Mouse (Mus musculus) MEL (cell line): ENCODE results near the gene Mgst3. TPM values are rescaled to one million over a fixed set of nuclear protein-coding genes. Genes with fewer than 3 reads are reported as not detected.

Experiments
- DNase-seq: peaks from one replicate; pipeline ENCODE4 v3.0.0; 2011; ENCODE audit warnings: low read depth, low spot score
- H3K27ac ChIP-seq: 2 replicates; pipeline ENCODE4 v1.5.1; 2012; ENCODE audit warnings: low read depth, mild to moderate bottlenecking, control low read depth, low read length, moderate library complexity; ENCODE audit not compliant: control insufficient read depth
- H3K27me3 ChIP-seq, 2 experiments: fragments of 150-350 bp in 1 of 2; sonication (generic) in 1 of 2; 2 replicates each; pipeline ENCODE4 v1.6.1; 2012; ENCODE audit warnings: low read length in 2 of 2, mild to moderate bottlenecking in 2 of 2, improper control_type of control experiment in 1 of 2, moderate library complexity in 1 of 2; ENCODE audit not compliant: insufficient read depth in 2 of 2, control insufficient read depth in 1 of 2
- H3K36me3 ChIP-seq, 2 experiments: 2 replicates each; pipeline ENCODE4 v1.6.1; 2012 to 2014; ENCODE audit warnings: low read length in 2 of 2, improper control_type of control experiment in 1 of 2, inconsistent platforms in 1 of 2, mild to moderate bottlenecking in 1 of 2; ENCODE audit not compliant: insufficient read depth in 2 of 2, control insufficient read depth in 1 of 2
- H3K4me1 ChIP-seq, 2 experiments: fragments of 150-350 bp in 1 of 2; sonication (generic) in 1 of 2; 2 replicates each; pipeline ENCODE4 v1.6.1; 2012; ENCODE audit warnings: low read length in 2 of 2, improper control_type of control experiment in 1 of 2, mild to moderate bottlenecking in 1 of 2; ENCODE audit not compliant: insufficient read depth in 2 of 2, control insufficient read depth in 1 of 2
- H3K4me3 ChIP-seq, 2 experiments: fragments of 150-350 bp in 1 of 2; sonication (generic) in 1 of 2; 2 replicates each; pipeline ENCODE4 v1.5.1; 2012; ENCODE audit warnings: low read depth in 2 of 2, low read length in 2 of 2, mild to moderate bottlenecking in 2 of 2, moderate library complexity in 2 of 2, control low read depth in 1 of 2, improper control_type of control experiment in 1 of 2; ENCODE audit not compliant: control insufficient read depth in 1 of 2, insufficient read depth in 1 of 2
- H3K79me2 ChIP-seq: 2 replicates; pipeline ENCODE4 v1.6.1; 2012; ENCODE audit warnings: mild to moderate bottlenecking, low read length, moderate library complexity; ENCODE audit not compliant: control insufficient read depth, poor library complexity, insufficient read depth
- H3K9ac ChIP-seq: 2 replicates; pipeline ENCODE4 v1.6.1; 2012; ENCODE audit warnings: low read depth, mild to moderate bottlenecking, control low read depth, low read length, moderate library complexity; ENCODE audit not compliant: control insufficient read depth, poor library complexity, severe bottlenecking
- H3K9me3 ChIP-seq: fragments of 150-350 bp; sonication (generic); replicated peaks from 2 replicates; pipeline ENCODE4 v1.6.1; 2012; ENCODE audit warnings: mild to moderate bottlenecking, low read length, improper control_type of control experiment, moderate library complexity; ENCODE audit not compliant: insufficient read depth
- BHLHE40 ChIP-seq: IDR thresholded peaks from 2 replicates; pipeline ENCODE4 v1.6.1; 2012; ENCODE audit warnings: low read depth, mild to moderate bottlenecking, inconsistent platforms, low read length, improper control_type of control experiment, borderline replicate concordance
- ELF1 ChIP-seq: IDR thresholded peaks from 2 replicates; pipeline ENCODE4 v1.6.1; 2014; ENCODE audit warnings: low read depth, mild to moderate bottlenecking, inconsistent platforms, low read length, improper control_type of control experiment, moderate library complexity
- EP300 ChIP-seq, 2 experiments: IDR thresholded peaks; 2 replicates each; pipeline ENCODE4 v1.6.1; 2011; ENCODE audit warnings: improper control_type of control experiment in 2 of 2, low read length in 2 of 2, low read depth in 1 of 2, mild to moderate bottlenecking in 1 of 2
- ETS1 ChIP-seq: IDR thresholded peaks from 2 replicates; pipeline ENCODE4 v1.6.1; 2012; ENCODE audit warnings: low read depth, mild to moderate bottlenecking, inconsistent platforms, low read length, improper control_type of control experiment, moderate library complexity
- GABPA ChIP-seq: IDR thresholded peaks from 2 replicates; pipeline ENCODE4 v1.6.1; 2012; ENCODE audit warnings: low read depth, mild to moderate bottlenecking, inconsistent platforms, low read length, improper control_type of control experiment, moderate library complexity
- GATA1 ChIP-seq: IDR thresholded peaks from 2 replicates; pipeline ENCODE4 v1.6.1; 2011; ENCODE audit warnings: low read depth, low read length, improper control_type of control experiment
- HCFC1 ChIP-seq: IDR thresholded peaks from 2 replicates; pipeline ENCODE4 v1.6.1; 2012; ENCODE audit warnings: low read depth, mild to moderate bottlenecking, inconsistent platforms, low read length, improper control_type of control experiment, moderate library complexity
- JUND ChIP-seq: IDR thresholded peaks from 2 replicates; pipeline ENCODE4 v1.6.1; 2011; ENCODE audit warnings: low read depth, mild to moderate bottlenecking, improper control_type of control experiment, low read length
- MYB ChIP-seq: IDR thresholded peaks from 2 replicates; pipeline ENCODE4 v1.6.1; 2011; ENCODE audit warnings: mild to moderate bottlenecking, low read depth, low read length, improper control_type of control experiment
- MYC ChIP-seq: IDR thresholded peaks from 2 replicates; pipeline ENCODE4 v1.6.1; 2011; ENCODE audit warnings: low read depth, mild to moderate bottlenecking, low read length, improper control_type of control experiment, moderate library complexity
- POLR2AphosphoS5 ChIP-seq: IDR thresholded peaks from 2 replicates; pipeline ENCODE4 v1.6.1; 2012; ENCODE audit warnings: low read depth, borderline replicate concordance, mild to moderate bottlenecking, inconsistent platforms, low read length, moderate library complexity, mixed read lengths
- RAD21 ChIP-seq: IDR thresholded peaks from 2 replicates; pipeline ENCODE4 v1.6.1; 2011; ENCODE audit warnings: mild to moderate bottlenecking, low read depth, low read length, improper control_type of control experiment
- SIN3A ChIP-seq: IDR thresholded peaks from 2 replicates; pipeline ENCODE4 v1.6.1; 2012; ENCODE audit warnings: low read length, improper control_type of control experiment, inconsistent platforms
- SMC3 ChIP-seq: IDR thresholded peaks from 2 replicates; pipeline ENCODE4 v1.6.1; 2011; ENCODE audit warnings: low read depth, low read length, improper control_type of control experiment
- TAL1 ChIP-seq: IDR thresholded peaks from 2 replicates; pipeline ENCODE4 v1.6.1; 2012; ENCODE audit warnings: mild to moderate bottlenecking, inconsistent platforms, low read length, moderate library complexity, mixed read lengths
- TCF12 ChIP-seq: IDR thresholded peaks from 2 replicates; pipeline ENCODE4 v1.6.1; 2014; ENCODE audit warnings: low read depth, mild to moderate bottlenecking, inconsistent platforms, low read length, improper control_type of control experiment, moderate library complexity
- USF2 ChIP-seq, 2 experiments: IDR thresholded peaks; 2 replicates each; pipeline ENCODE4 v1.6.1; 2011 to 2012; ENCODE audit warnings: improper control_type of control experiment in 2 of 2, low read length in 2 of 2, borderline replicate concordance in 1 of 2, inconsistent platforms in 1 of 2, low read depth in 1 of 2, mild to moderate bottlenecking in 1 of 2; ENCODE audit not compliant: insufficient read depth in 1 of 2
- ZC3H11A ChIP-seq: IDR thresholded peaks from 2 replicates; pipeline ENCODE4 v1.6.1; 2012; ENCODE audit warnings: low read depth, mild to moderate bottlenecking, inconsistent platforms, low read length, improper control_type of control experiment
- ZKSCAN1 ChIP-seq: IDR thresholded peaks from 2 replicates; pipeline ENCODE4 v1.6.1; 2012; ENCODE audit warnings: low read depth, mild to moderate bottlenecking, inconsistent platforms, low read length, improper control_type of control experiment, moderate library complexity
- ZNF384 ChIP-seq: IDR thresholded peaks from 2 replicates; pipeline ENCODE4 v1.6.1; 2012; ENCODE audit warnings: low read depth, mild to moderate bottlenecking, inconsistent platforms, low read length, improper control_type of control experiment
- polyA plus RNA-seq, 2 experiments: library from polyadenylated mRNA; stranded (reverse) in 1 of 2; unstranded in 1 of 2; fragments of >175 nt in 1 of 2; fragments of >200 nt in 1 of 2; gene quantifications; 2 replicates each; pipeline versions ENCODE4 v1.2.1 to v1.2.4; 2012; ENCODE audit warnings: low replicate concordance in 2 of 2, low read depth in 1 of 2; ENCODE audit not compliant: insufficient read length in 2 of 2, insufficient read depth in 1 of 2, missing spikeins in 1 of 2
- total RNA-seq: library from RNA; depleted of rRNA; stranded (reverse); fragments of 300-350 nt; gene quantifications from 2 replicates; pipeline ENCODE4 v1.2.3, GENCODE M21; 2012

The Mgst3 gene
- total and polyA plus RNA-seq, 3 experiments: 17.0 to 33.2 TPM; not detected in 1

GRCm38 (mm10) chr1:167369905-167370304 is 23.7 kb downstream of the Mgst3 start (continued):
- TF ChIP-seq MYB: no peak
- TF ChIP-seq GABPA: no peak
- TF ChIP-seq USF2 (IDR thresholded peaks at IDR 0.05; ENCODE audit: borderline replicate concordance in 1 of 2, insufficient read depth in 1 of 2, low read depth in 1 of 2, low read length in 2 of 2): no peak
- peak; percentile 29; the same call in 1 of the 2 replicates for TF ChIP-seq SIN3A
- TF ChIP-seq BHLHE40: no peak
- no peak for TF ChIP-seq ZNF384
- TF ChIP-seq ZKSCAN1: no peak
- 0 out of 2 replicates have a peak, but pooled peaks have one; percentile 37 for TF ChIP-seq MYC
- peak; percentile 60; the same call in 1 of the 2 replicates for TF ChIP-seq JUND
- TF ChIP-seq HCFC1: 0 out of 2 replicates have a peak, but pooled peaks have one; percentile 32

DNA sequence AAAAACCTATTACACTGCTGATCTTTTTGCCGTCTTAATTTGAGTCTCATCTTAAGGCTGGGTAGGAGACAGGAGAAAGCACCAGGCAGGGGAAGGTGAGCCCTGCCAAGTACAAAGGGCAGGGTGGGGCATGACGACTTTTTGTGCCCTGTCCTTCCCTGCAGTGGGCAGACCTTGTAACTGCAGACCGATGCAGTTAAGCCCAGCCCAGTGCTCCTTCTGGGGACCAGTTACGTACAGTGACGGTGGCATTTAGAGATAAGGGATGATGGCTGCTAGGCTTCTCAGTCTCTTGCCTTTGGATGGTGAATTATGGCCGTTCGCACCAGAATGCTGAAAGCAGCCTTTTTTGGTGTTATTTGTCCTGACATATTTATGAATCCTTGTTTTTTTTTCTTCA is 25.1 kb downstream of the Mgst3 start:
- Histone ChIP-seq H3K9me3 (no peaks in the 10 kb centered on the region), H3K4me1 (peaks cover 0 to 2% of the 10 kb centered on the region in 2 experiments; a peak in 2 of 4 replicates), H3K9ac (no peak overlapping the region), H3K27me3 (no peaks in the 10 kb centered on the region), H3K4me3 (no peak overlapping the region), H3K27ac (no peak overlapping the region), H3K79me2 (no peaks in the 10 kb centered on the region), H3K36me3 (peaks cover 4% of the 10 kb centered on the region in 2 experiments; a peak in 3 of 4 replicates)
- no peak for DNase-seq
- TF ChIP-seq ELF1 (no peak), RAD21 (no peak), HCFC1 (no peak), SMC3 (no peak), POLR2AphosphoS5 (no peak), MYC (no peak)

DNA sequence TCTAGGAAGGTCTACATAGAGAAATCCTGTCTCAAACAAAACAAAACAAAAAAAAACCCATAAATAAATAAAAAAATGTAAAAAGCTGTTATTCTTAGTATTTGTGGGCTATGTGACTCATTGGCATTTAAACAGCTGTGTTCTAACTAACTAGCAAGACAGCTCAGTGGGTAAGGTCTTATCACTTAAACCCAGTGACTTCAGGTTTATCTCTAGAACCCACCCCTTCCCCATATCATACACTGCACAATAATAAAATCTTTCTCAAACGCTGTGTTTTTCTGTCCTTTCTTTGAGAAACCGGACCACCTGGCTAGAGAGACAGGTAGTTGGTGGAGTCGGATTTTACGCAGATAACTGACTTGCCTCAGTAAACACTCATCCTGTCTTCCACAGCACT is 25.6 kb downstream of the Mgst3 start:
- no peaks in the 10 kb centered on the region for H3K9me3 ChIP-seq
- H3K4me1 ChIP-seq: peaks cover 0 to 2% of the 10 kb centered on the region in 2 experiments; a peak in 2 of 4 replicates
- no peaks in the 10 kb centered on the region for H3K27me3 ChIP-seq
- H3K4me3 ChIP-seq: no peak overlapping the region
- H3K9ac ChIP-seq: no peak overlapping the region
- peak; percentile 52 for TF ChIP-seq GATA1
- TF ChIP-seq SIN3A: no peak
- peak; percentile 24 to 33; a peak in 1 of 4 replicates for TF ChIP-seq EP300 (IDR thresholded peaks at IDR 0.05; ENCODE audit: low read depth in 1 of 2, low read length in 2 of 2)
- 0 out of 2 replicates have a peak, but pooled peaks have one; percentile 22 for TF ChIP-seq TCF12
- TF ChIP-seq ZC3H11A: no peak
- TF ChIP-seq ETS1: peak; percentile 73
- no peak for TF ChIP-seq TAL1
- peaks cover 4% of the 10 kb centered on the region in 2 experiments; a peak in 3 of 4 replicates for H3K36me3 ChIP-seq
- DNase-seq: no peak
- no peaks in the 10 kb centered on the region for H3K79me2 ChIP-seq
- no peak overlapping the region for H3K27ac ChIP-seq
